Mouse (Mus musculus): Measurements from ENCODE around the gene Pxn.

The Pxn gene

GRCm38 (mm10) chr5:115581662-115582061 lies 75.2 kb downstream of the Pxn start:
- no peak for DNase-seq (ENCODE audit: low spot score)

DNA sequence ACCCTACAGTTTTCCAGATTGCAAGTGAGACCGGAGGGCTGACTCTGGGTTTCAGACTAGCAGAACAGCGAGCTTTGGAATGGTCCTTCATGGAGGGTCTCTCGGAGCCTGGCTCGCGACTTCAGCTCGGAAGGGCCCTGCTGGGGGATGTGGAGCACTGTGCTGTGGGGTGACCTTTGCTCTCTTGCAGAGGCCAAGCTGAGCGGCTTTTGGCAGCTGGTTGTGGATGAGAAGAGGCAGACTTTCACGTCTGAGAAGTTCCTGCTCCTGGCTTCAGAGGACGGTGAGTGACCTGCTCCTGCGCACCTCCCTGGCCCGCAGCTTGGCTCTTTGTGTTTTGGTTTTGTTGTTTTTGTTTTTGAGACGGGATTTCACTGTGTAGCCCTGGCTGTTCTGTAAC lies 79.1 kb downstream of the Pxn start:
- DNase-seq (ENCODE audit: low spot score): no peak

GRCm38 (mm10) chr5:115586166-115586565 lies 79.7 kb downstream of the Pxn start:
- DNase-seq (ENCODE audit: low spot score): no peak

DNA sequence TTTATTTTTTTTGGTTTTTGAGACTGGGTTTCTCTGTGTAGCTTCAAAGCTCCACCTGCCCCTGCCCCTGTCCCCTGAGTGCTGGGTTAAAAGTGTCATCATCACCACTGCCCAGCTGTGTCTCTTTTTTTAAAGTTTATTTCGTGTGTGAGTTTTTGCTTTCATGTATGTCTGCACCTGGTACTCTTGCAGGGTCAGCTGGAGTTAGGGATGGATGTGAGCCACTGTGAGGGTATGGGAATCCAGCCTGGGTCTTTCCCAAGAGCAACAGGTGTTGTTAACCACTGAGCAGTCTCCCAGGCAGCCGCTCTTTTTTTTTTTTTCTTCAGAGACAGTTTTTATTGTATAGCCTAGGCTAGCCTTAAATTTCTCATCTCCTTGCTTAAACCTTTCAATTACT lies 80.3 kb downstream of the Pxn start:
- DNase-seq (ENCODE audit: low spot score): no peak

DNA sequence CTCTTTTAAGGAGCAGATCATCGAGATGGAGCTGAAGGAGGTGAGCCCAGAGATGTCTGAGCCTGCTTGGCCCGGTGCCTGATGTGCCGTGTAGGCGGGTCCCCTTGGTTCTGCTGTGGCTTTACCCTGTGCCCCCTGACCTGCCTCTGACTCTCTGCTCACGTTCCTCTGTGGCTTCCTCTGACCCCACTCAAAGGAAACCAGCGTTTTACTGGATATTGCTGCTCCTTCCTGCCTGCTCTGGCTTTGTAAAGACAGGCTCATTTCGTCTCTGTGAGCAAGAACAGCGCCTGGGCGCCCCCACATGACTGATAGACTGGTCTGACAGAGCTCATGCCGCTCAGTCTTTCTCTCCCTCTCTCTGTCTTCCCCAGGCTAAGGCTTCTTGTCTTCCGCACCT lies 84.6 kb downstream of the Pxn start:
- no peak for DNase-seq (ENCODE audit: low spot score)

DNA sequence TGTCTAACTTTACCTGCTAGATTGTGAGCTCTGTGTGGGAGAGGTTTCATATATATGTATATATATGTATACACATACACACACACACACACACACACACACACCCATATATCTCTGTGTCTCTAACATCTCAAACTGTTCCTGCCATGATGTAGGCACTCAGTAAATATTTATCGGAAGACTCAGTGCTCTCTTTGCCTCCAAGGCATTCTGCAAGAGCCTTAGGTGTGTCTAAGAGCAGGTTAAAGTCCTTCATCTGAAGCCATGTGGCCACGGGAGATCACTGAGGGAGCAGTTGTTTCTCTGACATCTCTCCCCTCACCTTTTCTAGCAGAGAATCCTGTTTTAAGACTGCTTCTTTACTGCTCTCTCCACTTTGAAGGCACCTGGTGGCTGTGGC lies 85.0 kb downstream of the Pxn start:
- no peak for DNase-seq (ENCODE audit: low spot score)

DNA sequence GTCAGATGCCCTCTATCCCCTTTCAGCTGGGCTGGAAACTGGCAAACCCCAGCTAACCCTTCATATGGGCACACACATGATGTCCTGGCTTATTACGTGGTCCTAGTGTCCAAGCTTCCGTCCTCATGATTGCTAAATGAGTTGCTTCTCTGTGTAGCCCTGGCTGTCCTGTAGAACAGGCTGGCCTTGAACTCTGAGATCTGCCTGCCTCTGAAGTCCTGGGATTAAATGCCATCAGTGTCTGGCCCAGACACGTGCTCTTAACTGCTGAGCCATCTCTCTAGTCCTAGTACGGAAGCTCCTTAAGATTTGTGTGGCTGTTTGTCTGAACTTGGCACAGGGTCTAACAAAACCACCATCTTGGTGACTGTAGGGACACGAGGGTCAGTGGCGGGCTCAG lies 97.1 kb downstream of the Pxn start:
- DNase-seq (ENCODE audit: low spot score): no peak

Data from layer of hippocampus, adult 9-10 months (tissue).